Mouse (Mus musculus) forebrain, embryonic 11.5 days (tissue): ENCODE results near the gene Sytl4. TPM values are rescaled to one million over a fixed set of nuclear protein-coding genes. Genes with fewer than 3 reads are reported as not detected.

Source experiments
- ATAC-seq: fragments of 200-750 bp; cut with Nextera tagmentation; replicated peaks from 2 replicates; pipeline ENCODE4 v1.8.0; 2017; ENCODE audit warnings: moderate TSS enrichment; ENCODE audit not compliant: low FRiP score
- DNase-seq: peaks from one replicate; pipeline ENCODE4 v3.0.0-alpha.2; 2017; ENCODE audit warnings: low spot score
- H3K27ac ChIP-seq: fragments of 300-500 bp; sonication (generic); 2 replicates; pipeline ENCODE4 v1.5.1; 2014; ENCODE audit warnings: low read depth, low read length
- H3K27me3 ChIP-seq: fragments of 300-500 bp; sonication (generic); 2 replicates; pipeline ENCODE4 v1.6.1; 2014; ENCODE audit warnings: mild to moderate bottlenecking, low read length, mixed read lengths; ENCODE audit not compliant: control insufficient read depth, insufficient read depth
- H3K36me3 ChIP-seq: fragments of 300-500 bp; sonication (generic); 2 replicates; pipeline ENCODE4 v1.6.1; 2014; ENCODE audit warnings: mild to moderate bottlenecking, low read length, moderate library complexity, mixed read lengths; ENCODE audit not compliant: control insufficient read depth, insufficient read depth
- H3K4me1 ChIP-seq: fragments of 300-500 bp; sonication (generic); replicated peaks from 2 replicates; pipeline ENCODE4 v1.6.1; 2014; ENCODE audit warnings: low read length, mixed read lengths; ENCODE audit not compliant: control insufficient read depth, insufficient read depth
- H3K4me2 ChIP-seq: fragments of 300-500 bp; sonication (generic); 2 replicates; pipeline ENCODE4 v1.6.1; 2014; ENCODE audit warnings: low read depth, mild to moderate bottlenecking, low read length, moderate library complexity, mixed read lengths; ENCODE audit not compliant: severe bottlenecking
- H3K4me3 ChIP-seq: fragments of 300-500 bp; sonication (generic); 2 replicates; pipeline ENCODE4 v1.5.1; 2014; ENCODE audit warnings: low read depth, low read length
- H3K9ac ChIP-seq: fragments of 300-500 bp; sonication (generic); 2 replicates; pipeline ENCODE4 v1.6.1; 2014; ENCODE audit warnings: low read length
- H3K9me3 ChIP-seq: fragments of 300-500 bp; sonication (generic); 2 replicates; pipeline ENCODE4 v1.6.1; 2016; ENCODE audit warnings: low read length, mixed read lengths; ENCODE audit not compliant: control insufficient read depth
- WGBS: fragments of 180-500 bp; shearing (Covaris S2); extraction: QIAGEN DNeasy Blood & Tissue Kit; methylation state at CpG from one replicate; pipeline ENCODE4 v1.1.7; 2014; 5-methylcytosine and 5-hydroxymethylcytosine counted together
- polyA plus RNA-seq: library from polyadenylated mRNA; unstranded; fragments of >200 nt; fragmentation: Nextera tagmentation; extraction: Ambion mirVana; gene quantifications from 2 replicates; pipeline ENCODE4 v1.2.1, GENCODE M21; 2014

Sytl4 gene
- polyA plus RNA-seq = 0.88 and 2.2 TPM in 2 replicates

GRCm38 (mm10) chrX:133981231-133982002 lies at the start of gene Sytl4:
Sytl4 (minus strand) TSS chrX:133981812.
- DNase-seq (peak; percentile 51), ATAC-seq (peak; percentile 46; the same call in 1 of the 2 replicates)
- no peaks in the 10 kb centered on the region for H3K36me3 ChIP-seq
- peaks cover 11% of the 10 kb centered on the region; the same call in 1 of the 2 replicates for H3K27me3 ChIP-seq
- H3K4me3 ChIP-seq = peak within 1 kb of the TSS; percentile 33
- 16% methylated on average over 29 of the region's 29 CpGs for WGBS
- no peaks in the 10 kb centered on the region for H3K9me3 ChIP-seq
- no peaks in the 10 kb centered on the region for H3K4me1 ChIP-seq
- H3K27ac ChIP-seq = no peak within 1 kb of the TSS
- H3K4me2 ChIP-seq = peak within 1 kb of the TSS; percentile 56
- H3K9ac ChIP-seq = peak within 1 kb of the TSS; percentile 32; the same call in 1 of the 2 replicates

GRCm38 (mm10) chrX:134020664-134021063 lies 39.1 kb upstream of the Sytl4 start:
- no peaks in the 10 kb centered on the region for H3K27me3 ChIP-seq
- H3K27ac ChIP-seq = no peak overlapping the region
- DNase-seq (no peak), ATAC-seq (no peak)
- no peak overlapping the region for H3K9ac ChIP-seq
- no peak overlapping the region for H3K4me3 ChIP-seq
- H3K4me1 ChIP-seq = no peaks in the 10 kb centered on the region
- WGBS = 48% methylated on average over 5 of the region's 5 CpGs
- no peaks in the 10 kb centered on the region for H3K9me3 ChIP-seq
- no peak overlapping the region for H3K4me2 ChIP-seq
- H3K36me3 ChIP-seq = no peaks in the 10 kb centered on the region

DNA sequence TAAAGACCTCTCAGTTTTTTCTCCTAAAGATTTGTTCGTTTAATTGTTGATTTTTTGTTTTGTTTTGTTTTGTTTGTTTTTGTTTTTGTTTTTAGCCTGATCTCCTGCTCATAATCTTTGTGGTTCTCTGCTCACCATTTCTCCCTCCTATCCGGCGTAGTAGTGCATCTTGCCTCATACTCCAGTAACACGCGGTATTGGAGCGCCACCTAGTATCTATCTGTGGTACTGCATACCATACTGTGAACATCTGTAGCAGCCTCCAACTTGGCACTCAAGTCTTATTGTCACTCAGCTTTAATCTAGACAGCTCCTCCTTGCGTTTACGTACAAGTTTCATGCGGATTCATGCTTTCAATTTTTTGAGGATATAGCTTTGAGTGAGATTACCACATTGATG lies 37.4 kb upstream of the Sytl4 start:
- Histone ChIP-seq H3K36me3 (no peaks in the 10 kb centered on the region), H3K4me2 (no peak overlapping the region), H3K9ac (no peak overlapping the region), H3K9me3 (no peaks in the 10 kb centered on the region), H3K27me3 (no peaks in the 10 kb centered on the region), H3K4me3 (no peak overlapping the region), H3K4me1 (no peaks in the 10 kb centered on the region), H3K27ac (no peak overlapping the region)
- ATAC-seq (peak; percentile 67; the same call in 1 of the 2 replicates), DNase-seq (peak; percentile 75)
- 19% methylated on average over 9 of the region's 9 CpGs for WGBS

DNA sequence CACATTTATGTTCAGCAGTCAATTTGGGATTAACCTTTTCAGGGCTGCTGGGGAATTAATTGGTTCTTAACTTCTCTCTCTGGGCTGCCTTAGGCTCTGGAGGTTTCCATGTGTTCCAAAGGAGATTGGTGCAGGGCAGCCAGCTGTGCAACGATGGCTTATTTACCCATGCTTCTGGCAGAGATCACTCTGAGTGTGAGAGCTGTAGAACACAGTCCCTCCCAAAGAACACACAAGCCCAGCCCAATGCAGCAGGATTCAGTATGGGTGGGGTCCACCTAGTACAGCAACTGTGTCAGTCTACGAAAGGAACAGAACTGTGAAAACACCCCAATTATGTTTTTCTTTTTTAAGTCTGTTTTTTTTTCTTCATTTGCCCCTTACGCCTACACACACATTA lies 14.3 kb upstream of the Sytl4 start:
- Histone ChIP-seq H3K4me2 (no peak overlapping the region), H3K36me3 (no peaks in the 10 kb centered on the region), H3K27ac (no peak overlapping the region), H3K9ac (no peak overlapping the region), H3K4me3 (no peak overlapping the region), H3K9me3 (no peaks in the 10 kb centered on the region), H3K4me1 (no peaks in the 10 kb centered on the region), H3K27me3 (peaks cover 2% of the 10 kb centered on the region; the same call in 1 of the 2 replicates)
- no peak for ATAC-seq
- WGBS = 64% methylated on average over 3 of the region's 3 CpGs
- DNase-seq = no peak

DNA sequence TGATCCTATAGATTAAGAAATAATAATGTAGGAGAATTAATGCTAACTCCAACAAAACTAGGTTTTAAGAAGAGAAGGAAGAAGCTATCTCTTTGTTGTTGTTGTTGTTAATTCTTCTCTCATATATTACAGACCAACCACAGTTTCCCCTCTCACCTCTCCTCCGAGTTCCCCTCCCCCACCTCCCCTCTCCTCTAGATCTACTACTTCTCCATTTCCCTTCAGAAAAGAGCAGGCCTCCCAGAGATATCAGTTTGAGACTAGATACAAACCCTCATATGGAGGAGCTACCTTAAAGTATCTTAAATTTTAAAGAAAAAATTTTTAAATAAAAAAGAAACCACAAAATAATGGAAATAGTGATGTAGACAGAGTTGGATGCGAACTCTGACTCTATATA lies 17.0 kb downstream of the Sytl4 start:
- no peak overlapping the region for H3K4me3 ChIP-seq
- H3K9ac ChIP-seq = no peak overlapping the region
- no peak for DNase-seq
- H3K4me2 ChIP-seq = no peak overlapping the region
- ATAC-seq = no peak
- H3K36me3 ChIP-seq = no peaks in the 10 kb centered on the region
- 78% methylated on average over 2 of the region's 2 CpGs for WGBS
- H3K27ac ChIP-seq = no peak overlapping the region
- H3K27me3 ChIP-seq = 0 out of 2 replicates have a peak, but pooled peaks cover 2% of the 10 kb centered on the region
- no peaks in the 10 kb centered on the region for H3K4me1 ChIP-seq
- H3K9me3 ChIP-seq = no peaks in the 10 kb centered on the region

DNA sequence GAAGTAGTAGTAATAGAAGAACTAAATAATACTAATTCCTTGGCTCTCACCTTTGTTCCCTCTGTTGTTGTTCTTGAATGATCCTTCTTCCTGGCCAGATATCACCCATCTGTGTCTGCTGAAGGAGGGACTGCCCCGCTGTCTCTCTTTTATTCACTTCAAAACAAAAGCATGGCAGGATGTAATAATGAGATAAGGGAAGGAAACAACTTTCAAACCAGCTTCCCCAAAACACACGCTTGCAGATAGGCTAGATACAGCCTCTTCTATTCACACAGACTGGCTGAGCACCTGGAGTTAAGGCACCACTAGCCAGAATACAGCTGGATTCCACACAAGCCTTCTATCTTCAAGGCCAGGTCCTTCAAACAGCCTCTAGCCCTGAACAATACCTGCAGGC lies 21.0 kb downstream of the Sytl4 start:
- ATAC-seq = no peak
- peaks cover 4% of the 10 kb centered on the region; the same call in 1 of the 2 replicates for H3K27me3 ChIP-seq
- 65% methylated on average over 2 of the region's 2 CpGs for WGBS

GRCm38 (mm10) chrX:133954661-133955060 lies 27.0 kb downstream of the Sytl4 start:
- H3K9me3 ChIP-seq = no peaks in the 10 kb centered on the region
- 73% methylated on average over 7 of the region's 7 CpGs for WGBS
- ATAC-seq (no peak), DNase-seq (no peak)
- H3K27me3 ChIP-seq = peaks cover 2% of the 10 kb centered on the region
- H3K4me3 ChIP-seq = no peak overlapping the region
- no peaks in the 10 kb centered on the region for H3K4me1 ChIP-seq
- H3K27ac ChIP-seq = no peak overlapping the region
- no peaks in the 10 kb centered on the region for H3K36me3 ChIP-seq
- no peak overlapping the region for H3K4me2 ChIP-seq
- H3K9ac ChIP-seq = no peak overlapping the region

More for the DNA sequence above, 21.0 kb downstream of the Sytl4 start:
- no peak for DNase-seq
- no peaks in the 10 kb centered on the region for H3K9me3 ChIP-seq
- H3K9ac ChIP-seq = no peak overlapping the region
- no peak overlapping the region for H3K4me2 ChIP-seq
- H3K4me1 ChIP-seq = no peaks in the 10 kb centered on the region
- no peaks in the 10 kb centered on the region for H3K36me3 ChIP-seq
- no peak overlapping the region for H3K27ac ChIP-seq
- no peak overlapping the region for H3K4me3 ChIP-seq

DNA sequence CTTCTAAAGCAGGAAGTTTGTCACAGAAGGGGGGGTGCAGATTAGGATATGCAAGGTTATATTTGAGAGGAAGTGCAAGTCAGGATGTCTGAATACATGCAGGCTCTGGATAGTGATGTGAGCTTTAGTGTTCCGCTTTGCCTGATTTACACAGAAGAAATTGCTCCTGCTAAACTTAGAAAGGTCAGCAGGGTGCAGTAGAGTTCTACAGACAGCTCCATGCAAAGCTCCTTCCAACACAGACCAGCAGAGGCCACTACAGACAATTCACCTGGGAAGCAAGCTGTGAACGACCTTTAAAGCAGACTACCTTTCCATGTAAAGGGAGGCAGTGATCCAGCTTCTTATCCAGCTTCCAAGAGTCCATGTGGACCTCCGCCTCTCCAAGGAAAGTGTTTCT lies 34.2 kb downstream of the Sytl4 start:
- WGBS = 37% methylated on average over 3 of the region's 3 CpGs
- no peak for DNase-seq

More for the DNA sequence above, 34.2 kb downstream of the Sytl4 start:
- H3K9me3 ChIP-seq = no peaks in the 10 kb centered on the region
- H3K36me3 ChIP-seq = no peaks in the 10 kb centered on the region
- H3K4me3 ChIP-seq = no peak overlapping the region
- H3K4me1 ChIP-seq = no peaks in the 10 kb centered on the region
- no peak overlapping the region for H3K27ac ChIP-seq
- H3K9ac ChIP-seq = no peak overlapping the region
- 0 out of 2 replicates have a peak, but pooled peaks have one; percentile 42 for ATAC-seq
- no peaks in the 10 kb centered on the region; the same call in 1 of the 2 replicates for H3K27me3 ChIP-seq
- no peak overlapping the region for H3K4me2 ChIP-seq
